Mouse (Mus musculus) forebrain, embryonic 16.5 days (tissue): Measurements from ENCODE around the gene Taf1b. TPM values are rescaled to one million over a fixed set of nuclear protein-coding genes. Genes with fewer than 3 reads are reported as not detected.
A peak's percentile ranks its signal among the peaks of the same experiment; 100 is the strongest.
"Not testable (repeated sequence)": the region's sequence is repeated elsewhere in the genome, so short reads cannot be mapped to it uniquely, and the experiment has no call there.

Source experiments
- ATAC-seq: fragments of 200-750 bp; cut with Nextera tagmentation; 2 replicates; pipeline ENCODE4 v1.8.0; 2017; ENCODE audit warnings: mild to moderate bottlenecking, moderate library complexity
- H3K27ac ChIP-seq: fragments of 300-500 bp; sonication (generic); 2 replicates; pipeline ENCODE4 v1.5.1; 2014; ENCODE audit warnings: low read length, control low read depth
- H3K27me3 ChIP-seq: fragments of 300-500 bp; sonication (generic); replicated peaks from 2 replicates; pipeline ENCODE4 v1.6.1; 2014; ENCODE audit warnings: low read length; ENCODE audit not compliant: control insufficient read depth, insufficient read depth
- H3K36me3 ChIP-seq: fragments of 300-500 bp; sonication (generic); 2 replicates; pipeline ENCODE4 v1.6.1; 2014; ENCODE audit not compliant: control insufficient read depth, insufficient read depth
- H3K4me1 ChIP-seq: fragments of 300-500 bp; sonication (generic); replicated peaks from 2 replicates; pipeline ENCODE4 v1.6.1; 2014; ENCODE audit warnings: low read length; ENCODE audit not compliant: control insufficient read depth, insufficient read depth
- H3K4me2 ChIP-seq: fragments of 300-500 bp; sonication (generic); 2 replicates; pipeline ENCODE4 v1.6.1; 2014; ENCODE audit warnings: mild to moderate bottlenecking, low read length, control low read depth
- H3K4me3 ChIP-seq: fragments of 300-500 bp; sonication (generic); replicated peaks from 2 replicates; pipeline ENCODE4 v1.5.1; 2014; ENCODE audit warnings: mild to moderate bottlenecking, low read length, control low read depth
- H3K9ac ChIP-seq: fragments of 300-500 bp; sonication (generic); replicated peaks from 2 replicates; pipeline ENCODE4 v1.6.1; 2014; ENCODE audit warnings: low read depth, low read length, control low read depth
- H3K9me3 ChIP-seq: fragments of 300-500 bp; sonication (generic); 2 replicates; pipeline ENCODE4 v1.6.1; 2016; ENCODE audit warnings: low read length; ENCODE audit not compliant: control insufficient read depth
- WGBS: fragments of 180-500 bp; shearing (Covaris S2); extraction: QIAGEN DNeasy Blood & Tissue Kit; methylation state at CpG from one replicate; pipeline ENCODE4 v1.1.7; 2014; 5-methylcytosine and 5-hydroxymethylcytosine counted together
- polyA plus RNA-seq: library from polyadenylated mRNA; unstranded; fragments of >200 nt; fragmentation: Nextera tagmentation; extraction: Ambion mirVana; gene quantifications from 2 replicates; pipeline ENCODE4 v1.2.1, GENCODE M21; 2015

Taf1b gene
- 41.9 and 46.7 TPM in 2 replicates for polyA plus RNA-seq

GRCm38 (mm10) chr12:24498150-24498840 lies at the start of gene Taf1b:
Taf1b (plus strand) TSS chr12:24498359.
- peak within 1 kb of the TSS; percentile 53; the same call in 1 of the 2 replicates for H3K27ac ChIP-seq
- no peaks in the 10 kb centered on the region for H3K27me3 ChIP-seq
- ATAC-seq = peak; percentile 92
- peak within 1 kb of the TSS; percentile 57 for H3K4me2 ChIP-seq
- peak within 1 kb of the TSS; percentile 86 for H3K9ac ChIP-seq
- peaks cover 3% of the 10 kb centered on the region; the same call in 1 of the 2 replicates for H3K4me1 ChIP-seq
- no peaks in the 10 kb centered on the region for H3K36me3 ChIP-seq
- peak within 1 kb of the TSS; percentile 69 for H3K4me3 ChIP-seq
- no peaks in the 10 kb centered on the region for H3K9me3 ChIP-seq
- 11% methylated on average over 29 of the region's 31 CpGs for WGBS

- no peaks in the 10 kb centered on the region for H3K27me3 ChIP-seq
- no peaks in the 10 kb centered on the region for H3K9me3 ChIP-seq
- no peak for ATAC-seq
- H3K4me1 ChIP-seq = no peaks in the 10 kb centered on the region
- H3K4me2 ChIP-seq = no peak overlapping the region
- H3K36me3 ChIP-seq = no peaks in the 10 kb centered on the region
- no peak overlapping the region for H3K27ac ChIP-seq
- no peak overlapping the region for H3K4me3 ChIP-seq
- H3K9ac ChIP-seq = no peak overlapping the region
- WGBS = 90% methylated on average over 10 of the region's 10 CpGs
Measured at GRCm38 (mm10) chr12:24460406-24460805, 37.8 kb upstream of the Taf1b start.

DNA sequence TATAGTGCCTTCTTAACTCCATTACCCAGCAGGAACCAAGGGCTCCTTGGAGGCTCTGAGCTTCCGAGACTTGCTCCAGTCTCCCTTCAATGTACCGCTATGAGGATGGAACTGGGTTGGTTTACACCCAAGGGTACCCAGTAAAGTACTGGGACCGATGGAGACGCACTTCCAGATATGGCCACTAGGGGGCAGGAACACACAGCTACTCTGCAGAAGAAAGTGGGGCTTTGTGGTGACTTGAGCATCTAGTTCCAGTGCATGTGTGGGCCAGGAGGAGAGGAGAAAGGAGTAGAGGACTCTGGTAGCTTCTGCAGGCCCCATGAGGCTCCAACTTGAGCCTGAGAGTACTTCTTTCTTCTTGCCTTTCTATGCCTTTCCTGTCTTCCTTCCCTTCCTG lies 36.0 kb upstream of the Taf1b start:
- WGBS = 41% methylated on average over 4 of the region's 4 CpGs
- not testable (repeated sequence) for H3K9me3 ChIP-seq, ATAC-seq

DNA sequence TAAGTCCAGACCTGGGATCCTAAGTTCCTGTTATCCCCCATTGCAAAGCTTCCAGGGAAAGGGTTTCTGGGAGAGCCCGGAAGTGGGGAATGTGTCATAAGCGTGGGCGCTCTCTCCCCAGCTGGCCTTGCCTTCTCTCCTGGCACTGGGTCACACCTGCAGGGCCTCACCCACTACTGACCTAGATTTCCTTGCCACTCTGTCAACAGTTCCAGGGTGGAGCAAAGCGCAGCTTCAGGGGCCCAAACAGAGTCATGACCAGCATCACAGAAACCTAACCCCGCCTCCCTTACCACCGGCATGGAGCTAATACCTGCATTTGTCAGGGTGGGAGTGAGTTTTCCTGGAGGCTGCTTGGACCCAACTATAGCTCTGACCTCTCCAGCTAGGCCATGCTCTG lies 34.7 kb upstream of the Taf1b start:
- WGBS = 88% methylated on average over 6 of the region's 6 CpGs
- not testable (repeated sequence) for H3K9ac ChIP-seq, H3K36me3 ChIP-seq, H3K4me2 ChIP-seq, H3K9me3 ChIP-seq, ATAC-seq, H3K4me3 ChIP-seq, H3K4me1 ChIP-seq, H3K27me3 ChIP-seq, H3K27ac ChIP-seq

More for the DNA sequence above, 36.0 kb upstream of the Taf1b start:
- H3K4me3 ChIP-seq, H3K36me3 ChIP-seq, H3K4me1 ChIP-seq, H3K27me3 ChIP-seq, H3K27ac ChIP-seq, H3K4me2 ChIP-seq, H3K9ac ChIP-seq: not testable (repeated sequence)

GRCm38 (mm10) chr12:24468966-24469365 lies 29.2 kb upstream of the Taf1b start:
- ATAC-seq = no peak
- Histone ChIP-seq H3K4me3 (no peak overlapping the region), H3K4me1 (no peaks in the 10 kb centered on the region), H3K27ac (no peak overlapping the region), H3K36me3 (no peaks in the 10 kb centered on the region), H3K9ac (no peak overlapping the region), H3K9me3 (no peaks in the 10 kb centered on the region), H3K27me3 (no peaks in the 10 kb centered on the region), H3K4me2 (no peak overlapping the region)
- 46% methylated on average over 2 of the region's 2 CpGs for WGBS

GRCm38 (mm10) chr12:24470943-24471342 lies 27.2 kb upstream of the Taf1b start:
- H3K9me3 ChIP-seq = no peaks in the 10 kb centered on the region
- 15% methylated on average over 4 of the region's 4 CpGs for WGBS
- H3K27ac ChIP-seq = no peak overlapping the region
- H3K27me3 ChIP-seq = no peaks in the 10 kb centered on the region
- no peak overlapping the region for H3K4me2 ChIP-seq
- no peak overlapping the region for H3K4me3 ChIP-seq
- H3K4me1 ChIP-seq = no peaks in the 10 kb centered on the region
- ATAC-seq = peak; percentile 49
- H3K9ac ChIP-seq = no peak overlapping the region
- H3K36me3 ChIP-seq = no peaks in the 10 kb centered on the region

DNA sequence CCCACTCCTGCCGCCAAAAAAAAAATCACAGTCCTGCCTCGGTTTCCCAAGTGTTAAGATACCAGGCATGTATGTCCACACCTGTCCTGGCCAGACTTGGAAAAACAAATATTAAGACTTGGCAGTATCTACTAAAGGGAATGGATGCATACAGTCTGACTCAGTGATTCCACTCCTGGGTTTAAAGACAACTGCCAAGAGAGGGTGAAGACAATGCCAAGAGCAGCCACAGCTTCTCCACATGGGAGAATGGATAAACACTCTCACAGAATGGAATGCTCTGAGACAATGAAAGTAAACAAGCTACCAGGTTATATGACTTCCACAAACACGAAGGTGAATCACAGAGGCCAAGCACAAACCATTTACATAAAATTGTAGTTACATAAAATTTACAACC lies 24.9 kb upstream of the Taf1b start:
- Histone ChIP-seq H3K4me1 (no peaks in the 10 kb centered on the region), H3K9me3 (no peaks in the 10 kb centered on the region), H3K27me3 (no peaks in the 10 kb centered on the region), H3K9ac (no peak overlapping the region), H3K36me3 (no peaks in the 10 kb centered on the region), H3K27ac (no peak overlapping the region), H3K4me3 (no peak overlapping the region), H3K4me2 (no peak overlapping the region)
- no peak for ATAC-seq
- 81% methylated on average over 3 of the region's 3 CpGs for WGBS

GRCm38 (mm10) chr12:24484930-24485329 lies 13.2 kb upstream of the Taf1b start:
- Histone ChIP-seq H3K27me3 (no peaks in the 10 kb centered on the region), H3K9ac (no peak overlapping the region), H3K36me3 (no peaks in the 10 kb centered on the region), H3K4me1 (no peaks in the 10 kb centered on the region), H3K27ac (no peak overlapping the region), H3K4me3 (no peak overlapping the region), H3K9me3 (no peaks in the 10 kb centered on the region), H3K4me2 (no peak overlapping the region)
- WGBS = 92% methylated on average over 4 of the region's 4 CpGs
- ATAC-seq = no peak

DNA sequence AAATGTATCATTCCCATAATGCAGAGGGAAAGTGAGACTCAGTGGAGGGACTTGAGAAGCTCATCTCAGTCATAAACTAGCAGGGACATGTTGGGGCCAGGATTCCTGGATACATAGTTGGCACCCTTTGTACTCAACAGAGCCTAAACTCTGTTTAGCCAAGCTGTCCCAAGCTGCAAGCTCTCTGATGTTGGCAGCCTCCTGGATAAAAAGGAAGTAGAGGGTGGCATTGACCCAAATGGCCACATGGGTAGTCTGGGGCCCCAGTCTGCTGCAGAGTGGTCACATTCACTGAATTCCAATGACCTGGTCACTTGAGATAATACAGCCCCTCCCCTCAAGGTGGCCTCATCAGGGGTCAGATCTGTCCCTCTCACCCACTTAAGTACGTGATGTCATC lies 11.3 kb upstream of the Taf1b start:
- no peak overlapping the region for H3K9ac ChIP-seq
- WGBS = 89% methylated on average over 1 of the region's 1 CpGs
- no peak overlapping the region for H3K4me2 ChIP-seq

DNA sequence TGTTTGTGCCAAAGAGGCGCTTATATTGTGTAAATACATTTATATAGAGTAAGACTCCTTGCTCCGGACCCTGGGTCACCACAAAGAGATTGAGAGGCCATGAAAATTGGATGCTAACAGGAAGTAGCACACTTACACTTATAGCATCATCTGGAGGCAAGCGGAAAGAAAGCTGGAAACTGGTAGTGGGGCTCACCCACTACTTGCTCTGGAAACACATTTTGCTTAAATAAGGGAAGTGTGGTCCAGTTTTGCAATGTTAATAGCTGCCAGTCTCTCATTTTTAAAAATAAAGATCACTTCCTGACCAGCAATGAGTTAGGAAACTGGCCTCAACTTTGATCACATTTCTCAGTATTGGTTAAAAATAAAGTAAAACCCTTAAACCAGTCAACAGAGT lies 5.7 kb upstream of the Taf1b start:
- H3K36me3 ChIP-seq, H3K4me3 ChIP-seq, ATAC-seq, H3K9me3 ChIP-seq, H3K4me2 ChIP-seq, H3K9ac ChIP-seq, H3K27me3 ChIP-seq, H3K4me1 ChIP-seq, H3K27ac ChIP-seq: not testable (repeated sequence)
- WGBS = 94% methylated on average over 3 of the region's 3 CpGs

More for the DNA sequence above, 11.3 kb upstream of the Taf1b start:
- Histone ChIP-seq H3K27me3 (no peaks in the 10 kb centered on the region), H3K4me3 (no peak overlapping the region), H3K27ac (no peak overlapping the region), H3K4me1 (no peaks in the 10 kb centered on the region), H3K9me3 (no peaks in the 10 kb centered on the region), H3K36me3 (no peaks in the 10 kb centered on the region)
- ATAC-seq = no peak
